Mouse (Mus musculus) stomach, postnatal 0 days (tissue): Measurements from ENCODE around the gene Setd2. TPM values are rescaled to one million over a fixed set of nuclear protein-coding genes. Genes with fewer than 3 reads are reported as not detected.

Experiments used
- ATAC-seq: fragments of 200-750 bp; cut with Nextera tagmentation; 2 replicates; pipeline ENCODE4 v1.8.0; 2017; ENCODE audit not compliant: low FRiP score, low TSS enrichment
- DNase-seq: peaks from one replicate; pipeline ENCODE4 v3.0.0-alpha.2; 2016; ENCODE audit warnings: low spot score
- H3K27ac ChIP-seq: fragments of 300-500 bp; sonication (generic); replicated peaks from 2 replicates; pipeline ENCODE4 v1.5.1; 2014; ENCODE audit warnings: mild to moderate bottlenecking, control low read depth
- H3K27me3 ChIP-seq: fragments of 300-500 bp; sonication (generic); 2 replicates; pipeline ENCODE4 v1.6.1; 2014; ENCODE audit warnings: low read length; ENCODE audit not compliant: control insufficient read depth, insufficient read depth
- H3K36me3 ChIP-seq: fragments of 300-500 bp; sonication (generic); 2 replicates; pipeline ENCODE4 v1.6.1; 2014; ENCODE audit warnings: low read length, mixed read lengths; ENCODE audit not compliant: control insufficient read depth, insufficient read depth
- H3K4me1 ChIP-seq: fragments of 300-500 bp; sonication (generic); replicated peaks from 2 replicates; pipeline ENCODE4 v1.6.1; 2014; ENCODE audit warnings: antibody characterized with exemption; ENCODE audit not compliant: control insufficient read depth, insufficient read depth
- H3K4me2 ChIP-seq: fragments of 300-500 bp; sonication (generic); replicated peaks from 2 replicates; pipeline ENCODE4 v1.6.1; 2014; ENCODE audit warnings: low read depth, mild to moderate bottlenecking, control low read depth, moderate library complexity
- H3K4me3 ChIP-seq: fragments of 300-500 bp; sonication (generic); 2 replicates; pipeline ENCODE4 v1.5.1; 2014; ENCODE audit warnings: low read depth, low read length, control low read depth
- H3K9ac ChIP-seq: fragments of 300-500 bp; sonication (generic); 2 replicates; pipeline ENCODE4 v1.6.1; 2014; ENCODE audit warnings: mild to moderate bottlenecking, low read length, control low read depth, mixed read lengths
- H3K9me3 ChIP-seq: fragments of 300-500 bp; sonication (generic); 2 replicates; pipeline ENCODE4 v1.6.1; 2016; ENCODE audit warnings: low read length; ENCODE audit not compliant: control insufficient read depth
- CTCF ChIP-seq: IDR thresholded peaks from 2 replicates; pipeline ENCODE4 v1.5.1; 2016; ENCODE audit warnings: antibody characterized with exemption, low read depth, mild to moderate bottlenecking, moderate library complexity
- EP300 ChIP-seq: optimal IDR thresholded peaks from 2 replicates; pipeline ENCODE3; 2016; ENCODE audit warnings: antibody characterized with exemption
- WGBS: fragments of 180-500 bp; shearing (Covaris S2); extraction: QIAGEN DNeasy Blood & Tissue Kit; methylation state at CpG from one replicate; pipeline ENCODE4 v1.1.7; 2014; 5-methylcytosine and 5-hydroxymethylcytosine counted together
- polyA plus RNA-seq: library from polyadenylated mRNA; unstranded; fragments of >200 nt; fragmentation: Nextera tagmentation; extraction: Ambion mirVana; gene quantifications from 2 replicates; pipeline ENCODE4 v1.2.1, GENCODE M21; 2015

Gene Setd2
- polyA plus RNA-seq, 1 experiment from 2014 or later = 13.1 TPM

GRCm38 (mm10) chr9:110643787-110644186 lies 111.4 kb downstream of the Setd2 start:
- no peak overlapping the region for H3K9ac ChIP-seq
- H3K36me3 ChIP-seq = 0 out of 2 replicates have a peak, but pooled peaks cover 3% of the 10 kb centered on the region
- ATAC-seq (no peak), DNase-seq (no peak)
- H3K4me1 ChIP-seq = no peaks in the 10 kb centered on the region
- 66% methylated on average over 9 of the region's 9 CpGs for WGBS
- no peak overlapping the region for H3K4me2 ChIP-seq
- no peak overlapping the region for H3K27ac ChIP-seq
- TF ChIP-seq CTCF = no peak
- no peak for TF ChIP-seq EP300
- H3K4me3 ChIP-seq = no peak overlapping the region
- no peaks in the 10 kb centered on the region for H3K9me3 ChIP-seq
- H3K27me3 ChIP-seq = no peaks in the 10 kb centered on the region

- Histone ChIP-seq H3K9me3 (no peaks in the 10 kb centered on the region), H3K27ac (no peak overlapping the region), H3K27me3 (no peaks in the 10 kb centered on the region), H3K4me2 (no peak overlapping the region), H3K4me3 (no peak overlapping the region), H3K9ac (no peak overlapping the region), H3K36me3 (0 out of 2 replicates have a peak, but pooled peaks cover 3% of the 10 kb centered on the region), H3K4me1 (no peaks in the 10 kb centered on the region)
- DNase-seq (no peak), ATAC-seq (no peak)
- 79% methylated on average over 10 of the region's 10 CpGs for WGBS
- no peak for TF ChIP-seq CTCF
- no peak for TF ChIP-seq EP300
Observed at GRCm38 (mm10) chr9:110644295-110644694, 111.9 kb downstream of the Setd2 start.

- Histone ChIP-seq H3K27ac (no peak overlapping the region), H3K4me2 (no peak overlapping the region), H3K36me3 (0 out of 2 replicates have a peak, but pooled peaks cover 3% of the 10 kb centered on the region), H3K27me3 (no peaks in the 10 kb centered on the region), H3K4me1 (no peaks in the 10 kb centered on the region), H3K9me3 (no peaks in the 10 kb centered on the region), H3K9ac (no peak overlapping the region), H3K4me3 (no peak overlapping the region)
- 81% methylated on average over 9 of the region's 9 CpGs for WGBS
- no peak for ATAC-seq
- TF ChIP-seq CTCF = no peak
- TF ChIP-seq EP300 = no peak
- DNase-seq = no peak
Observed at GRCm38 (mm10) chr9:110645219-110645618, 112.8 kb downstream of the Setd2 start.

GRCm38 (mm10) chr9:110649775-110650174 lies 117.4 kb downstream of the Setd2 start:
- H3K4me2 ChIP-seq = no peak overlapping the region
- ATAC-seq = no peak
- H3K4me3 ChIP-seq = no peak overlapping the region
- DNase-seq = no peak
- no peaks in the 10 kb centered on the region for H3K9me3 ChIP-seq
- TF ChIP-seq EP300 = no peak
- no peak for TF ChIP-seq CTCF
- no peaks in the 10 kb centered on the region for H3K27me3 ChIP-seq
- no peak overlapping the region for H3K9ac ChIP-seq
- H3K4me1 ChIP-seq = 0 out of 2 replicates have a peak, but pooled peaks cover 5% of the 10 kb centered on the region
- no peaks in the 10 kb centered on the region for H3K36me3 ChIP-seq
- no peak overlapping the region for H3K27ac ChIP-seq

- TF ChIP-seq CTCF = peak; percentile 53
- no peak for TF ChIP-seq EP300
- Histone ChIP-seq H3K9ac (peak overlapping the region; percentile 77), H3K27me3 (no peaks in the 10 kb centered on the region), H3K36me3 (no peaks in the 10 kb centered on the region), H3K4me1 (peaks cover 8% of the 10 kb centered on the region; the same call in 1 of the 2 replicates), H3K9me3 (no peaks in the 10 kb centered on the region), H3K4me2 (peak overlapping the region; percentile 99), H3K27ac (peak overlapping the region; percentile 90), H3K4me3 (peak overlapping the region; percentile 65)
- 21% methylated on average over 13 of the region's 13 CpGs for WGBS
- DNase-seq (peak; percentile 79), ATAC-seq (no peak)
Observed at GRCm38 (mm10) chr9:110651931-110652722, 119.7 kb downstream of the Setd2 start.

- ATAC-seq (no peak), DNase-seq (no peak)
- peak overlapping the region; percentile 99 for H3K4me2 ChIP-seq
- H3K4me3 ChIP-seq = peak overlapping the region; percentile 65
- H3K27ac ChIP-seq = peak overlapping the region; percentile 90
- 18% methylated on average over 14 of the region's 14 CpGs for WGBS
- TF ChIP-seq CTCF (no peak), EP300 (no peak)
- H3K36me3 ChIP-seq = no peaks in the 10 kb centered on the region
- peak overlapping the region; percentile 77 for H3K9ac ChIP-seq
- H3K27me3 ChIP-seq = no peaks in the 10 kb centered on the region
- H3K9me3 ChIP-seq = no peaks in the 10 kb centered on the region
- peaks cover 8% of the 10 kb centered on the region for H3K4me1 ChIP-seq
Observed at GRCm38 (mm10) chr9:110652963-110653654, 120.7 kb downstream of the Setd2 start.
